Mouse (Mus musculus) G1E (cell line): ENCODE measurements around the gene Unc5b.

Source experiments
- CTCF ChIP-seq: IDR thresholded peaks from 2 replicates; pipeline ENCODE4 v1.5.1; 2012; ENCODE audit warnings: low read depth, low read length, inconsistent platforms, mixed read lengths
- GATA1 ChIP-seq: IDR thresholded peaks from 2 replicates; pipeline ENCODE4 v1.6.1; 2012; ENCODE audit warnings: borderline replicate concordance, low read length, inconsistent platforms, mixed read lengths
- TAL1 ChIP-seq: conservative IDR thresholded peaks from 2 replicates; pipeline ENCODE4 v1.6.1; 2012; ENCODE audit warnings: low read depth, low read length, inconsistent platforms, mixed read lengths

DNA sequence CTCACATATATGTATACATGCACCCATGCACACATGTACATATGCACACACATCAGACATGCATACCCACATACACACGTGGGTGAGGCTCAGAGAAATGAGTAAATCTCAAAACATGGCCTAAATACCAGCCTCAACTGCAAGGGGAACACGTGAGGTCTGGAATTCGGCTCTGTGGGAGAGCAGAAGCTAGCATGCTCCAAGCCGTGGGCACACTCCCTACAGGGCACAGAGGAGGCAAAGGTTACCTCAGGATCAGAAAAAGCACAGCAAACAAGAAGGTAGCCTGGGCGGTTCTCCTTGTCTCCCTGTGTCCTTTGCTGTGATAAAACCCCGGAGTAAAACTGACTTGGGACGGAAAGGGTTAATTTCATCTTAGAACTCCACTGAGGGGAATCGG is 77.4 kb downstream of the Unc5b start:
- TF ChIP-seq TAL1 (no peak), CTCF (no peak), GATA1 (no peak)
